Comparison of ENCODE assay signal across 27 mouse cellular contexts in genomic region chr12:103504402-103504801, GRCm38 (mm10). TPM values are rescaled to one million over a fixed set of nuclear protein-coding genes. Genes with fewer than 3 reads are reported as not detected.
DNase-seq lines count a peak whose midpoint lies in the region; ATAC-seq lines count a peak whose summit lies in the region.
"Had no signal": no experiment of that assay in that cellular context is flagged by ENCODE, and none has a peak within 500 bp of the region (broad histone marks: within the 10 kb centered on the region; RNA-seq: fewer than 3 reads in every experiment).

No protein-coding gene starts in this region.

- H3K4me2 ChIP-seq in intestine, embryonic 16.5 days (ENCODE audit: low read depth, low read length): no peak overlapping the region
- H3K4me2 ChIP-seq in midbrain, embryonic 11.5 days: no peak overlapping the region
- H3K4me2 ChIP-seq: embryonic facial prominence, embryonic 12.5 days; embryonic facial prominence, embryonic 15.5 days; forebrain, embryonic 12.5 days; forebrain, embryonic 15.5 days; heart, embryonic 12.5 days; heart, embryonic 15.5 days; hindbrain, embryonic 13.5 days had no signal

- no peak overlapping the region for H3K4me3 ChIP-seq in intestine, embryonic 16.5 days (ENCODE audit: low read length)
- no peak overlapping the region for H3K4me3 ChIP-seq in midbrain, embryonic 11.5 days (ENCODE audit: low read depth, low read length)
- H3K4me3 ChIP-seq: embryonic facial prominence, embryonic 12.5 days; embryonic facial prominence, embryonic 15.5 days; forebrain, embryonic 12.5 days; forebrain, embryonic 15.5 days; heart, embryonic 12.5 days; heart, embryonic 15.5 days; hindbrain, embryonic 10.5 days; hindbrain, embryonic 13.5 days had no signal

- 69% methylated on average over 3 of the region's 3 CpGs for WGBS in intestine, embryonic 16.5 days
- 86% methylated on average over 3 of the region's 3 CpGs for WGBS in midbrain, embryonic 11.5 days

- no peaks in the 10 kb centered on the region for H3K9me3 ChIP-seq in intestine, embryonic 16.5 days (ENCODE audit: control insufficient read depth, low read length)
- H3K9me3 ChIP-seq in midbrain, embryonic 11.5 days (ENCODE audit: control insufficient read depth, low read length): no peaks in the 10 kb centered on the region
- H3K9me3 ChIP-seq: embryonic facial prominence, embryonic 12.5 days; embryonic facial prominence, embryonic 15.5 days; forebrain, embryonic 12.5 days; forebrain, embryonic 15.5 days; G1E; heart, embryonic 12.5 days; heart, embryonic 15.5 days; hindbrain, embryonic 10.5 days; hindbrain, embryonic 13.5 days had no signal

- DNase-seq in urinary bladder, adult 18-20 months (ENCODE audit: low spot score in 2 of 2): peak; percentile 37 to 47
- DNase-seq in urinary bladder, postnatal 10 days (ENCODE audit: low spot score): no peak
- peak; percentile 34 for DNase-seq in fat pad, adult 2 months (ENCODE audit: extremely low read depth, low read depth, low spot score)
- DNase-seq in midbrain, embryonic 11.5 days (ENCODE audit: low spot score, missing footprints): no peak
- no peak for DNase-seq in spleen, postnatal 36 days (ENCODE audit: low spot score in 2 of 2)
- DNase-seq: adrenal gland, postnatal 10 days; adrenal gland, postnatal 36 days; B cell, adult 2 months; cerebellum, adult 18-20 months; cerebellum, adult 9-10 months; cerebellum, postnatal 14 days; gastrocnemius, postnatal 25 days; heart, adult 18-20 months; heart, postnatal 10 days; heart, postnatal 36 days had no signal

- H3K36me3 ChIP-seq in intestine, embryonic 16.5 days (ENCODE audit: control insufficient read depth, insufficient read depth, low read length): no peaks in the 10 kb centered on the region
- H3K36me3 ChIP-seq in midbrain, embryonic 11.5 days (ENCODE audit: control insufficient read depth, insufficient read depth, low read length): no peaks in the 10 kb centered on the region
- H3K36me3 ChIP-seq: embryonic facial prominence, embryonic 12.5 days; embryonic facial prominence, embryonic 15.5 days; forebrain, embryonic 12.5 days; forebrain, embryonic 15.5 days; G1E; heart, embryonic 12.5 days; heart, embryonic 15.5 days; hindbrain, embryonic 10.5 days; hindbrain, embryonic 13.5 days had no signal

- no peaks in the 10 kb centered on the region for H3K27me3 ChIP-seq in intestine, embryonic 16.5 days (replicated peaks; ENCODE audit: control insufficient read depth, insufficient read depth, low read length)
- H3K27me3 ChIP-seq in midbrain, embryonic 11.5 days (ENCODE audit: control insufficient read depth, insufficient read depth, low read length): no peaks in the 10 kb centered on the region
- H3K27me3 ChIP-seq: embryonic facial prominence, embryonic 12.5 days; embryonic facial prominence, embryonic 15.5 days; forebrain, embryonic 12.5 days; forebrain, embryonic 15.5 days; heart, embryonic 12.5 days; heart, embryonic 15.5 days; hindbrain, embryonic 13.5 days had no signal

- peaks cover 6% of the 10 kb centered on the region for H3K4me1 ChIP-seq in intestine, embryonic 16.5 days (ENCODE audit: control insufficient read depth, insufficient read depth, low read length)
- no peaks in the 10 kb centered on the region for H3K4me1 ChIP-seq in midbrain, embryonic 11.5 days (ENCODE audit: control insufficient read depth, insufficient read depth, low read length)
- H3K4me1 ChIP-seq: embryonic facial prominence, embryonic 12.5 days; embryonic facial prominence, embryonic 15.5 days; forebrain, embryonic 15.5 days; heart, embryonic 12.5 days; heart, embryonic 15.5 days; hindbrain, embryonic 13.5 days had no signal

- H3K27ac ChIP-seq in intestine, embryonic 16.5 days (ENCODE audit: low read length): no peak overlapping the region
- H3K27ac ChIP-seq in midbrain, embryonic 11.5 days (ENCODE audit: low read depth, low read length): no peak overlapping the region
- H3K27ac ChIP-seq: embryonic facial prominence, embryonic 12.5 days; embryonic facial prominence, embryonic 15.5 days; forebrain, embryonic 12.5 days; forebrain, embryonic 15.5 days; heart, embryonic 15.5 days; hindbrain, embryonic 10.5 days; hindbrain, embryonic 13.5 days had no signal

- peak; percentile 76 for ATAC-seq in intestine, embryonic 16.5 days
- ATAC-seq in midbrain, embryonic 11.5 days (ENCODE audit: low FRiP score): no peak
- ATAC-seq: forebrain, embryonic 15.5 days; hindbrain, embryonic 16.5 days; Patski had no signal

- no peak overlapping the region for H3K9ac ChIP-seq in intestine, embryonic 16.5 days (ENCODE audit: low read depth, low read length)
- no peak overlapping the region for H3K9ac ChIP-seq in midbrain, embryonic 11.5 days (ENCODE audit: low read length)
- H3K9ac ChIP-seq: embryonic facial prominence, embryonic 12.5 days; embryonic facial prominence, embryonic 15.5 days; forebrain, embryonic 12.5 days; forebrain, embryonic 15.5 days; heart, embryonic 12.5 days; heart, embryonic 15.5 days; hindbrain, embryonic 13.5 days had no signal

RNA-seq across cellular contexts. Expression of gene Ppp4r4, which starts 27.7 kb away (rescaled TPM):
- 0.76 TPM in 2 replicates for polyA plus RNA-seq in intestine, embryonic 16.5 days (2015; fragmentation: Nextera tagmentation; extraction: Ambion mirVana)
- 3.5 and 4.7 TPM in 2 replicates for polyA plus RNA-seq in midbrain, embryonic 11.5 days (2014; fragmentation: Nextera tagmentation; extraction: Ambion mirVana)
- polyA plus RNA-seq: G1E had no signal

RNA-seq across cellular contexts. Expression of gene Ifi27l2b, which starts 47.4 kb away (rescaled TPM):
- 66.6 and 78.2 TPM in 2 replicates for polyA plus RNA-seq in intestine, embryonic 16.5 days (2015; fragmentation: Nextera tagmentation; extraction: Ambion mirVana)
- not detected in 2 replicates for polyA plus RNA-seq in midbrain, embryonic 11.5 days (2014; fragmentation: Nextera tagmentation; extraction: Ambion mirVana)
- polyA plus RNA-seq: embryonic facial prominence, embryonic 12.5 days; forebrain, embryonic 12.5 days; forebrain, embryonic 15.5 days; G1E; hindbrain, embryonic 10.5 days; hindbrain, embryonic 13.5 days; hindbrain, embryonic 16.5 days; Patski had no signal

Comparison
In these comparisons a context has a peak if more than half of its experiments do, and no peak if none do; other contexts are left out.
1. DNase-seq: peak in urinary bladder, adult 18-20 months (2 of 2) and fat pad, adult 2 months (single experiment); none in urinary bladder, postnatal 10 days (single experiment), midbrain, embryonic 11.5 days (single experiment) and spleen, postnatal 36 days (0 of 2).
2. RNA of gene Ifi27l2b, which starts 47.4 kb away (polyA plus RNA-seq): 66.6 to 78.2 TPM in intestine, embryonic 16.5 days; not detected in midbrain, embryonic 11.5 days; every median in the first group is over 10 times any median in the second.